Mouse (Mus musculus) telencephalon, adult 2 months (tissue): ENCODE measurements around the gene Imp3.
"Not testable (repeated sequence)": the region's sequence is repeated elsewhere in the genome, so short reads cannot be mapped to it uniquely, and the experiment has no call there.

ENCODE experiments used
- DNase-seq: peaks from one replicate; pipeline ENCODE4 v3.0.0-alpha.2; 2011; ENCODE audit warnings: low read depth, low spot score

The Imp3 gene

DNA sequence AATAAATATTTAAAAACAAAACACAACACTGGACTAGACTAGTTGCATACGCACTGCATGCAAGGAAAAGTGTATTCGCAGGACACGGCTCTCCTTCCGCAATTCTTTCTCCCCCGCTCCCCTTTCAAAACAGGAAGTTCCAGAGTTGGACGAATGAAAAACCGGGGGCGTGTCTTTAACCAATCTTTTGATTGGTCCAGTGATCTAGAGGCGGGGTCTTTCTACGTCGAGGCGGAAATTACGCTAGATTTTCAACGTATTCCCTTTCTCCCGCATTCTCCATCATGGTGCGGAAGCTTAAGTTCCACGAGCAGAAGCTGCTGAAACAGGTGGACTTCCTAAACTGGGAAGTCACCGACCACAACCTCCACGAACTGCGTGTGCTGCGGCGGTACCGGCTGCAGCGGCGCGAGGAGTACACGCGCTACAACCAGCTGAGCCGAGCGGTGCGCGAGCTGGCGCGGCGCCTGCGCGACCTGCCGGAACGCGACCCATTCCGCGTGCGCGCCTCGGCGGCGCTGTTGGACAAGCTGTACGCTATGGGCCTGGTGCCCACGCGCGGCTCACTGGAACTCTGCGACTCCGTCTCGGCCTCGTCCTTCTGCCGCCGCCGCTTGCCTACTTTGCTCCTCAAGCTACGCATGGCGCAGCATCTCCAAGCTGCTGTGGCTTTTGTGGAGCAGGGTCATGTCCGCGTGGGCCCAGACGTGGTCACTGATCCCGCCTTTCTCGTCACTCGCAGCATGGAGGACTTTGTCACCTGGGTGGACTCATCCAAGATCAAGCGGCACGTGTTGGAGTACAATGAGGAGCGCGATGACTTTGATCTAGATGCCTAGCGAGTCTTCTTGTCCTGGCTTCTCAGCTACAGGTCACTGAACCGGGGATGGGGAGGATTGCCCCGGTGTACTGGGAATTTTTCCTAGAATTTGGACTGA lies at the start of gene Imp3:
TSS of gene Imp3 (plus strand) at position 253 of the 938 bp plus-strand sequence.
- peak; percentile 98 for DNase-seq

- no peak for DNase-seq
Observed at GRCm38 (mm10) chr9:56887581-56887980, 49.7 kb upstream of the Imp3 start.

GRCm38 (mm10) chr9:56889817-56890216 lies 47.5 kb upstream of the Imp3 start:
- peak; percentile 82 for DNase-seq

- no peak for DNase-seq
Observed at GRCm38 (mm10) chr9:56890522-56891250, 46.6 kb upstream of the Imp3 start.

GRCm38 (mm10) chr9:56891517-56892011 lies 45.7 kb upstream of the Imp3 start:
- no peak for DNase-seq

DNA sequence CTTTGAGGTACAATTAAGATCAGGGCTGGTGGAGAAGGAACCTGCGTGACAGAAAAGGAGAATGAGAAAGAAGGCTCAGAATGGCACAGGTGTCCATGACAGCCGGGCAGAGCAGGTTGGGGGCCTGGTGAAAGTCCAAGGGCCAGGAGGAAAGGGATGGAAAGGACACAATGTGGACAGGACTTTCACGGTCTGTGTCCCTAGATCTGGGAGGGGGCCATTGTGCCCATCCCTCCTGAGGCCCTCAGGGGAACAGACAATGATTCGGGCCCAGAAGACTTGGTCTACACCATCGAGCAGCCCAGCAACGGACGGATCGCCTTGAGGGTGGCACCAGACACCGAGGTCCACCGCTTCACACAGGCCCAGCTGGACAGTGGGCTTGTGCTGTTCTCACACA lies 45.2 kb upstream of the Imp3 start:
- no peak for DNase-seq

- DNase-seq, result no peak
Observed at GRCm38 (mm10) chr9:56893313-56893712, 44.0 kb upstream of the Imp3 start.

DNA sequence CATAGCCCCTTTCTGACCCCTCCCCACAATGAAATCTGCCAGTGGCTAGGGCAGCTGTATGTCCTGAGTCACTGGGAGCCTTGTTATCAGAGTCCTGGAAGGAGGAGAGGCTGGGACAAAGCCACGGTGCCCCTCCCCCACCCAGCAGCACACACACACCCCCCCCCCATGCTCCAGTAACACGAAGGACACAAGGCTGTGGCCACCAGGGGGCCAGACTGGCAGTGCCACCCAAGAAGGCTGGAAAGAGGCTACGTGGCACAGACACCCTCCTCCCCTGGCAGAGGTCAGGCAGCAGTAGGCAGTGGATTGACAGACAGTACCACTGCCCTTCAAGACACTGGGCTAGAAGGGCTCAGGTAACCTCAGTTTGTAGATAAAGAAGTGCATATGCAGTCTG lies 43.3 kb upstream of the Imp3 start:
- DNase-seq, result no peak

- DNase-seq, result no peak
Observed at GRCm38 (mm10) chr9:56896779-56897178, 40.5 kb upstream of the Imp3 start.

- DNase-seq, result no peak
Observed at GRCm38 (mm10) chr9:56899409-56899808, 37.9 kb upstream of the Imp3 start.

GRCm38 (mm10) chr9:56900060-56900459 lies 37.2 kb upstream of the Imp3 start:
- no peak for DNase-seq

GRCm38 (mm10) chr9:56900571-56900970 lies 36.7 kb upstream of the Imp3 start:
- DNase-seq, result no peak

DNA sequence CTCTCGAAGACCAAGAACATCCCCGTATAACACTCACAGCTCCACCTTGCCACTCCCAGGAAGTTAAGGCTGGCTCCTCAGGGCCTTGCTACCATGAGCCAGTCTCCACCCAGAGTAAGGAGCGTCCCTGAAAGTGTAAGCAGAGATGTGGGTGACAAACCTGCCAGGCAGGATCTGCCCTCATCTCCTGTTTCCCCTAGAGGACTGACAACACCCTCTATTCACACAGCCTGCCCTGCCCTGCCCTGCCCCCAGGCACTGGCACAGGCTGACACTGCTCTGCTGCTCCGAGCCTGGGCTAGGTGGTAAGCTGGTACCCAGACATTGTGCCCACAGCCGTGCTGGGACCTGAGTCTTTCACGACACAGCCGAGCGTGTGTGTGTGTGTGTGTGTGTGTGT lies 36.1 kb upstream of the Imp3 start:
- no peak for DNase-seq

- DNase-seq, result no peak
Observed at GRCm38 (mm10) chr9:56903662-56904061, 33.6 kb upstream of the Imp3 start.

- no peak for DNase-seq
Observed at GRCm38 (mm10) chr9:56907549-56907948, 29.7 kb upstream of the Imp3 start.

DNA sequence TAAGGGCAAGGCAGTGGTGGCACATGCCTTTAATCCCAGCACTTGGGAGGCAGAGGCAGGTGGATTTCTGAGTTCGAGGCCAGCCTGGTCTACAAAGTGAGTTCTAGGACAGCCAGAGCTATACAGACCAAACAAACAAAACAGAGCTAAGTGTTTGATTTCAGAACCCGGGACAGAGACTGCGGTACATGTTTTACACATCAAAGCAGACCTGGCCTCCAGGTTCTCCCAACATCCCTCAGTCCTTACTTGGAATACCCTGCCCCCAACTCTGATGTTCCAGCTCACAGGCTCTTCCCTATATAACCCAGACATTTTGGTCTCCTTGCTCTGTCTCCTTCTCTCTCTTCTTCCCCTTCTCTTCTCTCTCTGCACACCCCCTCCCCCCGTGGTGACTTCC lies 27.3 kb upstream of the Imp3 start:
- DNase-seq, result not testable (repeated sequence)

- no peak for DNase-seq
Observed at GRCm38 (mm10) chr9:56911017-56911416, 26.3 kb upstream of the Imp3 start.

GRCm38 (mm10) chr9:56913991-56914390 lies 23.3 kb upstream of the Imp3 start:
- DNase-seq, result no peak

GRCm38 (mm10) chr9:56915116-56915515 lies 22.2 kb upstream of the Imp3 start:
- no peak for DNase-seq

DNA sequence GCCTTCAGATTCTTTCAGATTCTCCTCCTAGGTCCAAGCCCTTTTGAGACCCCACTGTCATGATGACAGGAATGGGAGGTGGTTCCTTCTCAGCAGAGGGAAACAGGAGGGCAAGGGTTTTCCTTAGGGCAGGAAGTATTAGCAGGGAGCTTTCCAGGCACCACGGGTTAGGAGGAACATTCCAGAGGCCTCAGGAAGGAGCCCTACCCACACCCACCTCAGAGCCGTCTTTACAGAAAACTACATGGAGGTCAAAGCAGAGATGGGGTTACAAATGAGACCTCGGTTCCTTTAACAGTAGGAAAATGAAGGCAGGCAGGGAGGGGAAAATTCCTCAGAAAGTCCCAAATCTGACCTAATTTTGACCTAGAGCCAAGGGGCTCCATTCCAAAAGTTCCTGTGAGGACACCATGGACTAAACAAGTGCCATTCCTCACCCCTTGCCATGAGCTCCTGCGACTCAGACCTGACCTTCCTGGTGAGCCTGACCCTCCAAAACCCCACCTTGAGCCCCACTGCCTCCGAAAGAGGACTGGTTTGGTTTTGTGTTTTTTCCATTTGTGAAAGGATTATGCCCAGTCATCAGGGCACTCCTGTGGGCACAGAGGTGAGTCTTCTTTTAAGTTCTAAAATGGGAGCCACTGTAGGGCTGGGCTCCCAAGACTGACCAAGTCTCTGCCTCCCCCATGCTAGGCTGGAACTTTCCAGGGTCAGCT lies 21.4 kb upstream of the Imp3 start:
- DNase-seq, result no peak

DNA sequence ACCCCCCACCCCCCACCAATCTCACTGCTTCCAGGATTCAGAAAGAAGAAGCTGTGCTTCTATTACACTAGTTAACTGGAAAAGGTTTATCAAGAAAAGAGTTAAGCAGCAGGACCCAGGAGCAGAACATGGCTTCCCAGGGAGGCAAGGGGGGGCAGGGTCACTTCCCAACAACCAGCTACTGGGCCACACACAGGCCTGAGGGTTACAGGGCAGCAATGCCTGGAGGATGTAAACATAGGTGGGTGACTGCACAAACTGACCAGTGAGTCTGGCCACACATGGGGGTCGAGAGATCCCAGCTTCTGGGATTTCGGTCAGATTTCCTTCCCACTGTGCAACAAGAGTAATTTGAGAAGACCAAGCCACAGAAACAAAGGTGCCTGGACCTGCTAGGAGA lies 20.1 kb upstream of the Imp3 start:
- DNase-seq, result no peak

DNA sequence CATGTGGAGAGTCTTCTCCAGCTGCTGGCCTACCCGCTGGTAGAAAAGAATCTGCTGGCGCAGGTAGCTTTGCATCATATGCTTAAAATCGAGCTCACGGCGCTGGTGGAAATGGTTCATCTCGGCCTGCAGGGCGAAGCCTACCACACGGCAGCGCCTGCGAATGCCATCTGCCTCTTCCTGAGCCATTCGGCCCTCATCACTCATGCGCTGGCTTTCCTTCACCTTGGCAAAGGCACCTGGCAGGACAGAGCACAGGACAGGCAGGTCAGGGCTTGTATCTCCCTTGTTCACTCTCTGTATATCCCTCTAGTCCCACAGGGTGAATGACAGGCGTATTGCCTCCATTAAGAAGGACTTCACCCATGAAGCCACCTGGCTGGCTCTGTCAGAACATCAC lies 18.8 kb upstream of the Imp3 start:
- DNase-seq, result no peak
